Mouse (Mus musculus): ENCODE results near the gene Gm45234. TPM values are rescaled to one million over a fixed set of nuclear protein-coding genes. Genes with fewer than 3 reads are reported as not detected.

Gene Gm45234
- total and polyA plus RNA-seq, 2 experiments from 2014 or later, result not detected

GRCm38 (mm10) chr6:124741842-124742241, 14.0 kb downstream of the Gm45234 start:
- peak overlapping the region; percentile 98 for H3K27ac ChIP-seq (ENCODE audit: low read depth)
- ATAC-seq (ENCODE audit: insufficient read depth, low read depth) (no peak), DNase-seq (ENCODE audit: low spot score) (no peak)
- H3K4me3 ChIP-seq (ENCODE audit: low read depth, low read length), result peak overlapping the region; percentile 64
- no peaks in the 10 kb centered on the region for H3K27me3 ChIP-seq (ENCODE audit: control insufficient read depth, insufficient read depth, low read length)
- no peaks in the 10 kb centered on the region for H3K9me3 ChIP-seq (replicated peaks; ENCODE audit: control insufficient read depth, low read length)
- TF ChIP-seq EP300 (IDR thresholded peaks at IDR 0.05; ENCODE audit: low read depth) (no peak), CTCF (IDR thresholded peaks at IDR 0.05; ENCODE audit: low read depth) (no peak)
- peaks cover 9% of the 10 kb centered on the region; the same call in 1 of the 2 replicates for H3K4me1 ChIP-seq (ENCODE audit: control insufficient read depth, insufficient read depth)
- WGBS, result 77% methylated on average over 3 of the region's 3 CpGs
- H3K36me3 ChIP-seq (replicated peaks; ENCODE audit: control insufficient read depth, insufficient read depth, low read length), result peaks cover 16% of the 10 kb centered on the region
- peak overlapping the region; percentile 84 for H3K4me2 ChIP-seq (ENCODE audit: low read depth, low read length)
- peak overlapping the region; percentile 74 for H3K9ac ChIP-seq (replicated peaks; ENCODE audit: low read depth, low read length)

GRCm38 (mm10) chr6:124740888-124741761, 14.7 kb downstream of the Gm45234 start, which contains the start of gene Grcc10:
Gene Grcc10 (minus strand): TSS chr6:124741374.
- ATAC-seq (ENCODE audit: insufficient read depth, low read depth), result peak; percentile 74
- WGBS, result under 1% methylated on average over 41 of the region's 41 CpGs
- no peaks in the 10 kb centered on the region for H3K9me3 ChIP-seq (replicated peaks; ENCODE audit: control insufficient read depth, low read length)

GRCm38 (mm10) chr6:124740211-124740887, 15.5 kb downstream of the Gm45234 start:
- H3K27ac ChIP-seq (ENCODE audit: low read depth), result peak overlapping the region; percentile 98
- H3K4me3 ChIP-seq (ENCODE audit: low read depth, low read length), result peak overlapping the region; percentile 64
- DNase-seq (ENCODE audit: low spot score), result peak; percentile 67
- no peaks in the 10 kb centered on the region for H3K9me3 ChIP-seq (replicated peaks; ENCODE audit: control insufficient read depth, low read length)
- peak; percentile 37 for ATAC-seq (ENCODE audit: insufficient read depth, low read depth)
- under 1% methylated on average over 29 of the region's 29 CpGs for WGBS
- peaks cover 5% of the 10 kb centered on the region; the same call in 1 of the 2 replicates for H3K4me1 ChIP-seq (ENCODE audit: control insufficient read depth, insufficient read depth)
- H3K4me2 ChIP-seq (ENCODE audit: low read depth, low read length), result peak overlapping the region; percentile 84
- H3K36me3 ChIP-seq (replicated peaks; ENCODE audit: control insufficient read depth, insufficient read depth, low read length), result peaks cover 16% of the 10 kb centered on the region
- H3K27me3 ChIP-seq (ENCODE audit: control insufficient read depth, insufficient read depth, low read length), result no peaks in the 10 kb centered on the region
- peak overlapping the region; percentile 74 for H3K9ac ChIP-seq (replicated peaks; ENCODE audit: low read depth, low read length)
- TF ChIP-seq CTCF (IDR thresholded peaks at IDR 0.05; ENCODE audit: low read depth) (peak; percentile 56), EP300 (IDR thresholded peaks at IDR 0.05; ENCODE audit: low read depth) (no peak)

More at GRCm38 (mm10) chr6:124740888-124741761, 14.7 kb downstream of the Gm45234 start, which contains the start of gene Grcc10:
- Histone ChIP-seq H3K9ac (replicated peaks; ENCODE audit: low read depth, low read length) (peak within 1 kb of the TSS; percentile 74), H3K4me2 (ENCODE audit: low read depth, low read length) (peak within 1 kb of the TSS; percentile 84), H3K36me3 (replicated peaks; ENCODE audit: control insufficient read depth, insufficient read depth, low read length) (peaks cover 16% of the 10 kb centered on the region), H3K27ac (ENCODE audit: low read depth) (peak within 1 kb of the TSS; percentile 98), H3K27me3 (ENCODE audit: control insufficient read depth, insufficient read depth, low read length) (no peaks in the 10 kb centered on the region), H3K4me1 (ENCODE audit: control insufficient read depth, insufficient read depth) (peaks cover 6% of the 10 kb centered on the region; the same call in 1 of the 2 replicates), H3K4me3 (ENCODE audit: low read depth, low read length) (peak within 1 kb of the TSS; percentile 64)
- DNase-seq (ENCODE audit: low spot score), result peak; percentile 94
- TF ChIP-seq EP300 (IDR thresholded peaks at IDR 0.05; ENCODE audit: low read depth), result peak; percentile 82
- TF ChIP-seq CTCF (IDR thresholded peaks at IDR 0.05; ENCODE audit: low read depth), result no peak

GRCm38 (mm10) chr6:124739231-124739796, 16.5 kb downstream of the Gm45234 start:
- DNase-seq (ENCODE audit: low spot score), result no peak
- Histone ChIP-seq H3K4me3 (ENCODE audit: low read depth, low read length) (no peak overlapping the region), H3K27ac (ENCODE audit: low read depth) (no peak overlapping the region), H3K9ac (replicated peaks; ENCODE audit: low read depth, low read length) (no peak overlapping the region; the same call in 1 of the 2 replicates), H3K4me1 (ENCODE audit: control insufficient read depth, insufficient read depth) (peaks cover 5% of the 10 kb centered on the region; the same call in 1 of the 2 replicates), H3K9me3 (replicated peaks; ENCODE audit: control insufficient read depth, low read length) (no peaks in the 10 kb centered on the region), H3K36me3 (replicated peaks; ENCODE audit: control insufficient read depth, insufficient read depth, low read length) (peaks cover 12% of the 10 kb centered on the region), H3K4me2 (ENCODE audit: low read depth, low read length) (0 out of 2 replicates have a peak overlapping the region, but pooled peaks have one; percentile 84), H3K27me3 (ENCODE audit: control insufficient read depth, insufficient read depth, low read length) (no peaks in the 10 kb centered on the region)
- 87% methylated on average over 10 of the region's 10 CpGs for WGBS
- TF ChIP-seq EP300 (IDR thresholded peaks at IDR 0.05; ENCODE audit: low read depth) (no peak), CTCF (IDR thresholded peaks at IDR 0.05; ENCODE audit: low read depth) (no peak)
- ATAC-seq (ENCODE audit: insufficient read depth, low read depth), result no peak

GRCm38 (mm10) chr6:124738511-124739023, 17.3 kb downstream of the Gm45234 start, which contains the start of gene Ptpn6:
Gene Ptpn6 (minus strand): TSS chr6:124738714.
- Histone ChIP-seq H3K27me3 (ENCODE audit: control insufficient read depth, insufficient read depth, low read length) (no peaks in the 10 kb centered on the region), H3K9me3 (replicated peaks; ENCODE audit: control insufficient read depth, low read length) (no peaks in the 10 kb centered on the region), H3K4me3 (ENCODE audit: low read depth, low read length) (no peak within 1 kb of the TSS), H3K9ac (replicated peaks; ENCODE audit: low read depth, low read length) (no peak within 1 kb of the TSS; the same call in 1 of the 2 replicates), H3K4me1 (ENCODE audit: control insufficient read depth, insufficient read depth) (peaks cover 5% of the 10 kb centered on the region; the same call in 1 of the 2 replicates), H3K36me3 (replicated peaks; ENCODE audit: control insufficient read depth, insufficient read depth, low read length) (peaks cover 8% of the 10 kb centered on the region), H3K4me2 (ENCODE audit: low read depth, low read length) (peak within 1 kb of the TSS; percentile 11; the same call in 1 of the 2 replicates), H3K27ac (ENCODE audit: low read depth) (no peak within 1 kb of the TSS)
- no peak for DNase-seq (ENCODE audit: low spot score)
- 40% methylated on average over 15 of the region's 15 CpGs for WGBS
- no peak for TF ChIP-seq EP300 (IDR thresholded peaks at IDR 0.05; ENCODE audit: low read depth)
- TF ChIP-seq CTCF (IDR thresholded peaks at IDR 0.05; ENCODE audit: low read depth), result no peak
- ATAC-seq (ENCODE audit: insufficient read depth, low read depth), result no peak
